Mouse (Mus musculus) left cerebral cortex, adult 6 months (tissue): ENCODE data around the gene Gm29289. TPM values are rescaled to one million over a fixed set of nuclear protein-coding genes. Genes with fewer than 3 reads are reported as not detected.

Source experiments
- long read RNA-seq, 2 experiments: library from polyadenylated mRNA; unstranded; transcript quantifications; one replicate each; pipeline ENCODE4 v2.0.0; 2019 to 2020
- polyA plus RNA-seq: library from polyadenylated mRNA; unstranded; fragments of <200 nt; fragmentation: Nextera tagmentation; gene quantifications from 2 replicates; pipeline ENCODE4 v1.2.3, GENCODE M21; 2021

Gene Gm29289
- polyA plus RNA-seq: not detected in 2 replicates
- long read RNA-seq, experiment 1: 0 reads
- long read RNA-seq, experiment 2: 0 reads

GRCm38 (mm10) chrY:2932282-2932681, at the start of gene Gm29289:
Gm29289 (plus strand) TSS chrY:2932582.

GRCm38 (mm10) chrY:2900689-2901088, 31.7 kb upstream of the Gm29289 start, which contains the start of gene Gm10352:
Gm10352 (plus strand) TSS chrY:2900989.

Other genes starting within 250 kb of the Gm29289 start
- gene H2al2b, start 211.9 kb upstream of the Gm29289 start, polyA plus RNA-seq: not detected in 2 replicates
- gene Gm4064, start 136.4 kb upstream of the Gm29289 start, polyA plus RNA-seq: not detected in 2 replicates
- not detected in 2 replicates for gene Rbmy, start 101.9 kb upstream of the Gm29289 start, polyA plus RNA-seq
- not detected in 2 replicates for gene Gm10256, start 101.9 kb upstream of the Gm29289 start, polyA plus RNA-seq
- gene Gm10352, start 31.6 kb upstream of the Gm29289 start, polyA plus RNA-seq: not detected in 2 replicates